Mouse (Mus musculus): ENCODE measurements around the gene Doxl2. TPM values are rescaled to one million over a fixed set of nuclear protein-coding genes. Genes with fewer than 3 reads are reported as not detected.

Doxl2 gene
- total and polyA plus RNA-seq, 2 experiments from 2014 or later = not detected

DNA sequence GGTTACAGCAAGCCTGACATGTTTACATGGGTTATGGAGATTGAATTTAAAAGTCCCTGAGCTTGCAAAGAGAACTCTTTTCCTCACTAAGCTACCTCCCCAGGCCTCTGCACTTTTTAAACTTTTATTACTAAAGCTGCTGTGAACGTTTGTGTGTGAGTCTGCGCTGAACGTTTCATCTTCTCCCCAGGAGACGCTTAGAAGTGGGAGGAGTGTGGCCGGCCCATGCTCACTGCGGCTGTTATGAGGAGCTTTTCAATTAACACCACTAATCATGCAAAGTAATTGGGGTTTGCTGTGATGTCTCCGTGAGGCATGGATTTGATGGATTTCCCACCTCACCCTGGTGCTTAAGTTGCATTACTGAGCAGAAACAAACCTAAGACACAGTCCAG lies 34.4 kb downstream of the Doxl2 start:
- no peak for ATAC-seq (ENCODE audit: insufficient read depth, low read depth)
- Histone ChIP-seq H3K4me2 (ENCODE audit: low read depth, low read length) (no peak overlapping the region), H3K4me3 (ENCODE audit: low read depth, low read length) (no peak overlapping the region), H3K27me3 (ENCODE audit: control insufficient read depth, insufficient read depth, low read length) (no peaks in the 10 kb centered on the region), H3K9ac (replicated peaks; ENCODE audit: low read depth, low read length) (no peak overlapping the region), H3K9me3 (replicated peaks; ENCODE audit: control insufficient read depth, low read length) (no peaks in the 10 kb centered on the region; the same call in 1 of the 2 replicates), H3K36me3 (replicated peaks; ENCODE audit: control insufficient read depth, insufficient read depth, low read length) (no peaks in the 10 kb centered on the region), H3K4me1 (ENCODE audit: control insufficient read depth, insufficient read depth) (peaks cover 5% of the 10 kb centered on the region; the same call in 1 of the 2 replicates), H3K27ac (ENCODE audit: low read depth) (no peak overlapping the region)
- DNase-seq (ENCODE audit: low spot score) = no peak
- WGBS = 33% methylated on average over 7 of the region's 7 CpGs
- TF ChIP-seq CTCF (IDR thresholded peaks at IDR 0.05; ENCODE audit: low read depth) (no peak), EP300 (IDR thresholded peaks at IDR 0.05; ENCODE audit: low read depth) (no peak)

GRCm38 (mm10) chr6:49009665-49010064 lies 34.9 kb downstream of the Doxl2 start:
- no peaks in the 10 kb centered on the region for H3K36me3 ChIP-seq (replicated peaks; ENCODE audit: control insufficient read depth, insufficient read depth, low read length)
- H3K9ac ChIP-seq (replicated peaks; ENCODE audit: low read depth, low read length) = no peak overlapping the region
- no peak for ATAC-seq (ENCODE audit: insufficient read depth, low read depth)
- no peak overlapping the region for H3K4me2 ChIP-seq (ENCODE audit: low read depth, low read length)
- 0 out of 2 replicates have a peak, but pooled peaks have one; percentile 5 for TF ChIP-seq CTCF (IDR thresholded peaks at IDR 0.05; ENCODE audit: low read depth)
- no peak for TF ChIP-seq EP300 (IDR thresholded peaks at IDR 0.05; ENCODE audit: low read depth)
- no peaks in the 10 kb centered on the region for H3K27me3 ChIP-seq (ENCODE audit: control insufficient read depth, insufficient read depth, low read length)
- WGBS = 79% methylated on average over 1 of the region's 1 CpGs
- H3K4me3 ChIP-seq (ENCODE audit: low read depth, low read length) = no peak overlapping the region
- H3K27ac ChIP-seq (ENCODE audit: low read depth) = no peak overlapping the region
- no peak for DNase-seq (ENCODE audit: low spot score)
- H3K4me1 ChIP-seq (ENCODE audit: control insufficient read depth, insufficient read depth) = peaks cover 5% of the 10 kb centered on the region; the same call in 1 of the 2 replicates
- no peaks in the 10 kb centered on the region; the same call in 1 of the 2 replicates for H3K9me3 ChIP-seq (replicated peaks; ENCODE audit: control insufficient read depth, low read length)

DNA sequence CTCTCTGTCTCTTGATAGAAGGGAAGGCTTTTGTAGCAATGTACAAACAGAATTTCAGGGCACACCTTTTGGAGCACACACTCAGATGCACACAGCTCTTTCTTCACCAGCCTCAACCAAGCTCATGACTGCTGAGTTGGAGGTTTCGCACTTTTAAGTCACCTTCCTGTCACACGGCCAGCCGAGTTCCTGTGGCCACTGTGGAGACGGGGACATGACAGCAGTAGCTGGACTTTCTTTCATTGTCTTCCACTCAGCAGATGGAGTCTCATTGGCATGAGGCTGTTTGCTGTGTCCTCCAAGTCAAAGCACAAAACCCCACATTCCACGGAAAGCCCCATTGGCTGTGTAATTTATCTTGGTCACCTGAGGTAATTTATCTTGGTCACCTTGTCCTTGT lies 36.4 kb downstream of the Doxl2 start:
- TF ChIP-seq EP300 (IDR thresholded peaks at IDR 0.05; ENCODE audit: low read depth) = no peak
- no peak for TF ChIP-seq CTCF (IDR thresholded peaks at IDR 0.05; ENCODE audit: low read depth)
- Histone ChIP-seq H3K36me3 (replicated peaks; ENCODE audit: control insufficient read depth, insufficient read depth, low read length) (no peaks in the 10 kb centered on the region), H3K27me3 (ENCODE audit: control insufficient read depth, insufficient read depth, low read length) (no peaks in the 10 kb centered on the region), H3K9me3 (replicated peaks; ENCODE audit: control insufficient read depth, low read length) (no peaks in the 10 kb centered on the region; the same call in 1 of the 2 replicates), H3K4me3 (ENCODE audit: low read depth, low read length) (no peak overlapping the region), H3K27ac (ENCODE audit: low read depth) (no peak overlapping the region), H3K9ac (replicated peaks; ENCODE audit: low read depth, low read length) (no peak overlapping the region), H3K4me1 (ENCODE audit: control insufficient read depth, insufficient read depth) (peaks cover 5% of the 10 kb centered on the region; the same call in 1 of the 2 replicates), H3K4me2 (ENCODE audit: low read depth, low read length) (no peak overlapping the region)
- WGBS = 65% methylated on average over 5 of the region's 5 CpGs
- DNase-seq (ENCODE audit: low spot score) (no peak), ATAC-seq (ENCODE audit: insufficient read depth, low read depth) (no peak)

DNA sequence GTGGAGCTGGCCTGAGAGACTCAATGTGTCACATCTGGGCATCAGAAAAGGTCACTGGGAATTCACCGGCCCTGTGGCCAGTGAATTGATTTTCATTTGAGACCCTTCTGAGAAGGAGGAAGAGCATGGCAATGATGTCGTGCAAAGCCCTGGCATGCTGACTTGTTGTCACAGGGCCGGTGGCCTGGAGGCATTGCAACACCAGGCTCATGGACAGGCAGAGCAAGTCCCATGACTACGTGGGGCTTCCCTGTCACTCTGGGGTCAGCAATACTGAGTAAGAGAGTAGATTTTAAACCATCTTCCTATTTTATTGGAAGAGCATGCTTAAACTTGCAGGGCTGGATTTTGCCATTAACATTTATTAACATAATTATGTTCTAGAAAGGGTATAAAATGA lies 38.3 kb downstream of the Doxl2 start:
- Histone ChIP-seq H3K4me3 (ENCODE audit: low read depth, low read length) (no peak overlapping the region), H3K9ac (replicated peaks; ENCODE audit: low read depth, low read length) (no peak overlapping the region), H3K4me2 (ENCODE audit: low read depth, low read length) (no peak overlapping the region), H3K27me3 (ENCODE audit: control insufficient read depth, insufficient read depth, low read length) (no peaks in the 10 kb centered on the region), H3K36me3 (replicated peaks; ENCODE audit: control insufficient read depth, insufficient read depth, low read length) (no peaks in the 10 kb centered on the region), H3K4me1 (ENCODE audit: control insufficient read depth, insufficient read depth) (peaks cover 5% of the 10 kb centered on the region; the same call in 1 of the 2 replicates), H3K9me3 (replicated peaks; ENCODE audit: control insufficient read depth, low read length) (no peaks in the 10 kb centered on the region; the same call in 1 of the 2 replicates), H3K27ac (ENCODE audit: low read depth) (no peak overlapping the region)
- no peak for TF ChIP-seq CTCF (IDR thresholded peaks at IDR 0.05; ENCODE audit: low read depth)
- no peak for TF ChIP-seq EP300 (IDR thresholded peaks at IDR 0.05; ENCODE audit: low read depth)
- WGBS = 60% methylated on average over 4 of the region's 4 CpGs
- DNase-seq (ENCODE audit: low spot score) = no peak
- ATAC-seq (ENCODE audit: insufficient read depth, low read depth) = no peak

DNA sequence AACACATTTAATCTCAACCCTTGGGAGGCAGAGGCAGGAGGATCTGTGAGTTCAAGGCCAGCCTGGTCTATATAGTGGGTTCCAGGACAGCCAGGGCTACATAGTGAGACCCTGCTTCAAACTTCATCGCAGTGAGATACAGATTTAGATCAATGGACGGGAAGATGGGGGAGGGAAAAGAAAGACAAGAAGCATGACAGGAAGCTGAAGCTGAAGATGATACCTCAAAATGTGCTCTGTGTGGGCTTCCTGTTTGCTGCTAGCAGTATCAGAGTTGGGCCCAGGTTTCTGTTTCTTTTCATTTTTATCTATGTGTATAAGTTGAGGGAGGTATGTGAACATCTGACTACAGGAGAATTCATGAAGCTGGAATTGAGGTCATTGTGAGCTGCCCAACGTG lies 38.7 kb downstream of the Doxl2 start:
- peaks cover 2% of the 10 kb centered on the region; the same call in 1 of the 2 replicates for H3K4me1 ChIP-seq (ENCODE audit: control insufficient read depth, insufficient read depth)
- ATAC-seq (ENCODE audit: insufficient read depth, low read depth) = no peak
- no peaks in the 10 kb centered on the region; the same call in 1 of the 2 replicates for H3K9me3 ChIP-seq (replicated peaks; ENCODE audit: control insufficient read depth, low read length)
- no peak overlapping the region for H3K27ac ChIP-seq (ENCODE audit: low read depth)
- TF ChIP-seq EP300 (IDR thresholded peaks at IDR 0.05; ENCODE audit: low read depth) (no peak), CTCF (IDR thresholded peaks at IDR 0.05; ENCODE audit: low read depth) (no peak)
- no peak for DNase-seq (ENCODE audit: low spot score)
- no peaks in the 10 kb centered on the region for H3K36me3 ChIP-seq (replicated peaks; ENCODE audit: control insufficient read depth, insufficient read depth, low read length)
- 69% methylated on average over 3 of the region's 3 CpGs for WGBS
- no peak overlapping the region for H3K9ac ChIP-seq (replicated peaks; ENCODE audit: low read depth, low read length)
- H3K4me2 ChIP-seq (ENCODE audit: low read depth, low read length) = no peak overlapping the region
- no peak overlapping the region for H3K4me3 ChIP-seq (ENCODE audit: low read depth, low read length)
- H3K27me3 ChIP-seq (ENCODE audit: control insufficient read depth, insufficient read depth, low read length) = no peaks in the 10 kb centered on the region

GRCm38 (mm10) chr6:49017150-49017549 lies 42.4 kb downstream of the Doxl2 start:
- Histone ChIP-seq H3K4me3 (ENCODE audit: low read depth, low read length) (no peak overlapping the region), H3K9me3 (replicated peaks; ENCODE audit: control insufficient read depth, low read length) (no peaks in the 10 kb centered on the region), H3K4me2 (ENCODE audit: low read depth, low read length) (peak overlapping the region; percentile 34; the same call in 1 of the 2 replicates), H3K4me1 (ENCODE audit: control insufficient read depth, insufficient read depth) (no peaks in the 10 kb centered on the region), H3K27ac (ENCODE audit: low read depth) (no peak overlapping the region), H3K27me3 (ENCODE audit: control insufficient read depth, insufficient read depth, low read length) (no peaks in the 10 kb centered on the region), H3K9ac (replicated peaks; ENCODE audit: low read depth, low read length) (0 out of 2 replicates have a peak overlapping the region, but pooled peaks have one; percentile 20), H3K36me3 (replicated peaks; ENCODE audit: control insufficient read depth, insufficient read depth, low read length) (no peaks in the 10 kb centered on the region)
- no peak for ATAC-seq (ENCODE audit: insufficient read depth, low read depth)
- TF ChIP-seq CTCF (IDR thresholded peaks at IDR 0.05; ENCODE audit: low read depth) (no peak), EP300 (IDR thresholded peaks at IDR 0.05; ENCODE audit: low read depth) (no peak)
- DNase-seq (ENCODE audit: low spot score) = no peak
- WGBS = 40% methylated on average over 12 of the region's 12 CpGs
